Mouse (Mus musculus) mature B cell (primary cell): Measurements from ENCODE around the gene Sema4a.
"Not testable (repeated sequence)": the region's sequence is repeated elsewhere in the genome, so short reads cannot be mapped to it uniquely, and the experiment has no call there.

Experiments
- in situ Hi-C: fragments of 300-500 bp; cut with MboI; formaldehyde crosslinking; loops from 2 replicates; pipeline ENCODE4 v1.14.3; 2019

Gene Sema4a

DNA sequence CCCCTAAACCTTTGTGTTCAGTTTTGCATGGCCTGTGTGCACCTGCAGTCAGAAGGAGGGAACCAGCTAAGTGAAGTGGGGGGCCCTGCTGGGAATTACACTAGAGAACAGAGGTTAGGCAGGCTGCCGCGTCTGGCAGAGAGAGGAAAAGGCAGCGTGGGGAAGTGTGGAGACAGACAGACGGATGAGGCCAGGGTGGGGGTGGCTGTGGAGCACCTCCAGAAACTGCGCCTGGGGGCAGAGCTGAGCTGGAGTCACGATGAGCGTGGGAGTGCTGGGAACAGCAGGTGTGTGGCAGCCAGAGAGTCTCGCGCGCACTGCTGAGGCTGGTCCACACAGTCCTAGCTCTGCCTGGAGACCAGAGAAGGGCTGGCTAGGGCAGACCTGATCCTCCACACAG, 25.5 kb downstream of the Sema4a start:
- in situ Hi-C loops, result no loop called here

- in situ Hi-C loops, result not testable (repeated sequence)
Observed at GRCm38 (mm10) chr3:88428639-88429038, 32.3 kb downstream of the Sema4a start.

DNA sequence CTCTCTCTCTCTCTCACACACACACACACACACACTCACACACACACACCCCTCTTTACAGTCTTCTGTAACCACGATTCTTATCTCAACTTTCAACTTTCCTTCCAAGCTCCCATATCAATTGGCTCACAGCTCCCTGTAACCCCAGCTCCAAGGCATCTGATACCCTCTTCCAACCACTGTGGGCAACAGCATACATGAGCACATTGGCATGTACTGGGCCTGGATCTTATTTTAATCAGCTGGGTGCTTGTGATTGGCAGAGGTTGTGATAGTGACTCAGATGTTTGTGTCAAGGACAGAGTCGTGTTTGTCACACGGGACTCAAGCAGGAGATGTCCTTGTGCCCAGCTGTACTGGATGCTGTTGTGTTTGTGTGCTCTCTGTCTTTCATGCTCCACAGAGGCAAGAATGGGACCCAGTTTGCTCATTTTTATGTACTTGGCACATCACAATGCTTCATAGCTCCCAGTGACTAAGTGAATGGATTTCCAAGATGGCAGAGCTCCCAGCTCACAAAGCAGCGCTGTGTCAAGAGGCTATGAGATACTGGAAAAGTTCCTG, 33.6 kb downstream of the Sema4a start:
- in situ Hi-C loops, result no loop called here

GRCm38 (mm10) chr3:88425708-88426420, 35.1 kb downstream of the Sema4a start:
- in situ Hi-C loops, result no loop called here

- in situ Hi-C loops, result no loop called here
Observed at GRCm38 (mm10) chr3:88425330-88425689, 35.7 kb downstream of the Sema4a start.

DNA sequence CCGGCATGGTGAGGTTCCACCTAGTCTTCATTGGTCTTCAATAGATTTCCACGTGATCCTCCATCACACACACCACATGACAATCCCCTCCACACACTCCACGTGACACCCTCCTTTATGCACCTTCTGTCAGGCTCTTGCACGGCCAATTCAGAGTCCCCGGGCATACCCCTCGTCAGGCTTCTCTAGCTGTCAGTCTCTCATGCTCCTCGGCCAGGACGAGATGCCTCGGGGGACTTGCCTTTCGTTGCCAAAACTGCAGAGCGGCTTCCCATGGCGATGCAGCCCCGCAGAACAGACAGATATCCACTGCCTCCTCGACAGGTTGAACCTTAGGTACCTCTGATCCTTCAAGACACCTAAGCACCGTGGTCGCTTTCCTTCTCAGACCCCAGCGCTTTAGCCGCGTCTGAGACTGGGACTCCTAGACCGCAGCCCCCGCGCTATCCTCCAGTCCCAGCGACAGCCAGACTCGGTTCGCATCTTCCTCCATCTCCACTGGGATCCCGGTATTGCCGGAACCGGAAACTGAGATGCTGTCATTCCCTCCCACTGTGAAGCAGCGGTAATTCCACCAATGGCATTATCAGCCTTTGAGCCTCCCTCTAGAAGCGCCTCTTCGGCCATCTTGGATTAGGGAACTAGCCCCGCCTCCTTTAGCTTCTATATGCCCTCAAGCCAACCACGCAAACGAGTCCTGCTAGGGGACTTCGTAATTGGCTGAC, 36.2 kb downstream of the Sema4a start, which contains the start of gene Slc25a44:
Gene Slc25a44 (minus strand): TSS at position 535 of the 725 bp plus-strand sequence.
- in situ Hi-C loops, result no loop called here

DNA sequence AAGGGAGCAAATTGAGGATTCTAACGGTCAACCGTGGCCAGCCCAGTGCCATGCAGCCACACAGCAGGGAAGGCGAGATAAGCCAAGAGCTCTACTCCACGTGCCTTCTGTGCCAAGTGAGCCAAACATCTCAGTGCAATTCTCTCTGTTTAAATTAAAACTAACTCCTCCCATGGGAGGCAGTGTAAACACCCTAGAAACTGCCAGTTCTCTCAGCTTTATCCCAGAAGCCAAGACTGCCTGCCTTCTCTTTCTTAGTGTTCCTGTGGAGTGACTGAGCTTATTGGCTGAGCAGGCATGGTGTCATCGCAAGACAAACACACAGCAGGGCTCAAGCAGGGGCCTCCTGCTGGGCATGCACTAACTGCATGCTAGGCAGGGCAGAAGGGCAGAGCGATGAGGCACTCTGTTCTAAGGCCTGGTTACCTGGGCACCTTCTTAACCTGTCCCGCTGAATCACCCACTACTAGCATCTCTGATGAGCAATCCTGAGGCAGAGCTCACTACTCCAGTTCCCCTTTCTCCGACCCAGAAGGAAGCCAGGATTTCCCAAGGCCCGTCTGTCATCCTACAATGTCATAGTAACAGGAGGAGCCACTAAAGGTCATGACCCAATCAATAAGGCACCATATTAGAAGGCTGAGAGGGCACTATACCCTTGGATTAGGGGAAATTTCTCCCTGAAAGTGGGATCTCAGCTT, 38.8 kb downstream of the Sema4a start:
- in situ Hi-C loops, result no loop called here

DNA sequence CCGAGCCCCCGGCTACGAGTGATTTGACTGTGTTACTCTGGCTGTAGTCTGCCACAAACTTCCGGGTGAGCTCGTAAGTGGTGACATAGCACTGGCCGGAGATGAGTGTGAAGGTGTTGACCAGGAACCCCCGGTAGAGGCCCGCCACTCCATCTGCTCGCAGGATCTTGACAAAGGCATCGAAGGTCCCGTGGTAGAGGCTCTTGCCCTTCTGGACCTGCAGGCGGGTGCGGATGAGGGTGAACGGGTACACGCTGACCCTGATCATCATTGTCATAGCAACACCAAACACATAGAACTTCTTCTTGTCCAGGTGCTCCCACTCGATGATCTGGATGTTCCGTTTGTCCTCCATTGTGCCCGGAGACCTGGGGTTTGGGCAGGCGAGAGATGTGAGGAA, 40.2 kb downstream of the Sema4a start:
- in situ Hi-C loops, result no loop called here

DNA sequence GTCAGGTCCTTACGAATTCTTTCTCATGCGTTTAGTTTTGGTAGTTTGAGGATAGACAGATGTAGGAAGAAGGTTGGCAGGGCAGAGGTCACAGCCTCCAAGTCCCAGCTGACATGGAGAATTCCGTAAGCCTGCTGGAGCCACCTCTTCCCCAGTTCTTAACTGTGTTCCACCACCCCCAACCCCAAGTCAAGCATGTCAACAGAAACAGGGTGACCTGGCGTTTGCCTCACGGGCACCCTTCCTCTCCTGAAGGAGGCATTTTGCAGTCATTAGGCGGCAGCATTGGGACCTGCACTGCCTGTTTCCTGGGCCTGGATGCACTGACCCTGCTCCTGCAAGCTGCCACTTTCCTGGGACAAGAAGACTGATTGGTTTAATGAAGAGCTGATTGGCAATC, 43.0 kb downstream of the Sema4a start:
- in situ Hi-C loops, result no loop called here

DNA sequence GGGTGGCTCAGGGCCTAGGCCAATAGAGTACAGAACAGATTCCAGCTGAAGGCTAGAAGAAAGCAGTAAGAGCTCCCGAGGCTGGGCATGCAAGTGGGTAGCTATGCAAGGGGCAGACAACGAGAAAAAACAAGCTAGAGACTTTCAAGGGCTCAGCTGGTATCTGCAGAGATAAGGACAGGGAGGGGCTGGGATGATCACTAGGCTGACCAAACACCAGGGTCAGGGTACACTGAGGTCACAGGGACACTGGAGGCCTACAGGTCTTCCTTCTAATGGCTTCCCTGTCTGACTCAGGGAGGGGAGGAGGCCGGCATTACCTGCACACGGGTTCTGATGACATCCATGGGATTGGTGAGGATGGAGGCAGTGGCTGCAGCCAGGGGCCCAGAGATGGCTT, 45.3 kb downstream of the Sema4a start:
- in situ Hi-C loops, result no loop called here

DNA sequence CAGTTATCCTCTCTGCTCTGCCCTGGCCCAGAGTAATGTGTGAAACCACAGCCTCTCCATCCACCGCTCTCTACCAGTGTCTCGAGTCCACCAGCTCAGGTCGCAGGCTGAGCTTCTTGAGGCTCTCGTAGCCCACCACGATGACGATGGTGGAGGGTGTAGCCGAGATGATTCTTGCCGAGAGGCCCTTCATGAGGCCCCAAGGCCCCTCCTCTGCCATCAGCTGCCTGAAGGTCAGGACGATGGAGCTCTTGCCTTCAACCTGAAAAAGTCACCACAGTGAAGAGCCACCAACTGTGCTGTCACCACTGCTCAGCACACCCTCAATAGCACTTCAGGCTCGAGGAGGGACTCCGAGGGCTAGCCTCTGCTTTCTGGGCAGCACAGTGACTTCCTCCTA, 48.3 kb downstream of the Sema4a start:
- in situ Hi-C loops, result no loop called here

DNA sequence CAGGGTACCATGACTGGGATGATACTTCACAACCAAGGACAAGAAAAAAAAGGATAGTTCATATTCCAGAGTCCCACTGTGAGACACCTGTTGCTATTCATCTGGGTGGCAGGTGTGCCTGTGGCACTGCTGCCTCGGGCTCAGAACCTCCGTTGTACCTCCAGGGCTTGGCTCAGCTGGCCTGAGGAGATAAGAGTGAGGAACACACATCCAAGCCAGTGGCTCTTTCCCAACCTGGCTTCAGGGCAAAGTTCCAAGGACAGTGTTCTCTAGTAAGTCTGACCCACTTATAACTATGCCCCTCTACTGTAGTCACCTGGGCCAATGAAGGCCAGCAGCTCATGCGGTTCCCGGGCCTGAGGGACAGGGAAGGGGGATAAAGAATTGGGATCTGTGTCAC, 49.3 kb downstream of the Sema4a start:
- in situ Hi-C loops, result no loop called here

- in situ Hi-C loops, result no loop called here
Observed at GRCm38 (mm10) chr3:88410645-88411031, 50.3 kb downstream of the Sema4a start.

GRCm38 (mm10) chr3:88409741-88410644, 51.0 kb downstream of the Sema4a start, which contains the start of gene Pmf1:
TSS of gene Pmf1 (minus strand) at chr3:88410331.
- in situ Hi-C loops, result loop anchor here (5.0 kb wide), 2 partner anchors 52 to 122 kb away; partner anchors contain the start of genes Mex3a and Sema4a

GRCm38 (mm10) chr3:88408953-88409352, 52.0 kb downstream of the Sema4a start:
- in situ Hi-C loops, result loop anchor here (5.0 kb wide), 2 partner anchors 53 to 123 kb away; partner anchors contain the start of genes Mex3a and Sema4a

- in situ Hi-C loops, result loop anchor here (5.0 kb wide), 2 partner anchors 55 to 125 kb away; partner anchors contain the start of genes Mex3a and Sema4a
Observed at GRCm38 (mm10) chr3:88407529-88407928, 53.5 kb downstream of the Sema4a start.

DNA sequence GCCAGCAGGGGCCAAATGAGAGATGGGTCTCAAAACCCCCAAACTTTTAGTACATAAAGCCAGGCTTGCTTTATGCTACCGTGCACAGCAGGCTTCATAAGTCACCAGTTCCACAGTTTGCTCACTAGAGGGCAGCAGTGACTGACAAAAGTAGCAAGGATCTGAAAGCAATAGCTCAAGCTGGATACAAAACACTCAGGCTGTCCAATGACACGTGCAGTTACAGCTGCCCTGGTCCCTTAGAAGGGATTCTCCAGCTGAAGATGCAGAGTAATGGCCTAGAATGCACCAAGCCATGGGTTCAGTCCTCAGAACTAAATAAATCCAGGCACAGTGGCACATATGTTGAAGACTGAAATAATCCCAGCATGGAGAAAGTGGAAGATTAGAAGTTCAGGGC, 53.9 kb downstream of the Sema4a start:
- in situ Hi-C loops, result loop anchor here (5.0 kb wide), 2 partner anchors 55 to 125 kb away; partner anchors contain the start of genes Mex3a and Sema4a

DNA sequence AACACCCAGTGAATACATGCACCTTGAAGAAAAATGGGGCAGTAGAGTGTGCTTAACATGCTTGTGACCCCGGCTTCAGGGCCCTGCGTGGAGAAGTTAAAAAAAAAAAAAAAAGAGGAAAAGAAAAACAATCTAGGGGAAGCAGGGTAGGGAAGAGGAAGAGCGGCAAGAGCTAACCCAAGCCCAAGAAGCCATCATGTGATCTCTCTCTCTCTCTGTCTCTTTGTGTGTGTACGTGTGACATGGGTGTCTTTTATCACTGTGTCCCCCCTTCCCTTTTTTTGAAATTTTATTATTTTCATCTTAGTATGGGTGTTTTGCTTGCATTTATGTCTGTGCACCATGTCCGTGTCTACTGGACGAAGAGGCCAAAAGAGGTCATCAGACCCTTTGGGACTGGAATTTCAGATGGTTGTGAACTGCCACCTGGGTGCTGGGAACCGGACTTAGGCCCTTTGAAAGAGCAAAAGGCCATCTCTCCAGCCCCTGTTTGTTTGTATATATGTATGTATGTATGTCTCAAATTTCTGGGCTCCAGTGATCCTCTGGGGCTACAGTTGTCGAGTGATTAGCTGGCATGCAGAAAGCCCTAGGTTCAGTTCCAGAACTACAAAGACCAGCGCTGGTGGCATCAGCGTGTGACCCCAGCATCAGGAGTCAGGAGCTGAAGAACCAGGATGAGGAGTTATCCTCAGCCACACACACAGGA, 57.3 kb downstream of the Sema4a start:
- in situ Hi-C loops, result no loop called here

- in situ Hi-C loops, result no loop called here
Observed at GRCm38 (mm10) chr3:88398666-88399065, 62.3 kb downstream of the Sema4a start.

DNA sequence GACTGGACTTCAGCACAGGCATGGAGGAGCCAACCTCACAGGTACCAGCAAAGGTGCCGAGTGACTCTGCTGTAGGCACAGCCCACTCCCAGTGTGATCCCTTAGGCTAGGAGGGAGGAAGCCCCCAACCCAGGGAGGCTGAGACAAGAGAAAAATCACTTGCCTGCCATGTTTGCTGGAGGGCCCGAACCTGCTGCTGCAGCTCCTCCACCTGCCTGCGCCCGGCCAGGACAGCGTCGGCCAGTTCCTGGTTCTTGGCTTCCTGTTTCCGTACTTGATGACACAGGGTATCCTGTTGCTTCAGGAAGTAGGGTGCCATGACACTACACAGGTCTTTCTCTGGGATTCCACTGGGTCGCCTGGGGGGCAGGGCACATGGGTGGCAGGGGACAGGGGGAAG, 65.2 kb downstream of the Sema4a start:
- in situ Hi-C loops, result no loop called here
